Mouse (Mus musculus) activated CD4-positive, CD25-positive, alpha-beta regulatory T cell, adult 4 months (primary cell): ENCODE data around the gene Olfr118. TPM values are rescaled to one million over a fixed set of nuclear protein-coding genes. Genes with fewer than 3 reads are reported as not detected.
"Not testable (repeated sequence)": the region's sequence is repeated elsewhere in the genome, so short reads cannot be mapped to it uniquely, and the experiment has no call there.

ENCODE experiments used
- ATAC-seq: one replicate; pipeline ENCODE4 v1.8.0; 2017
- polyA plus RNA-seq, 2 experiments: library from polyadenylated mRNA; unstranded; fragments of 100-300 nt; shearing (Covaris generic); gene quantifications; one replicate each; pipeline ENCODE4 v1.2.1; 2017

Olfr118 gene
- polyA plus RNA-seq: under 1 TPM; 0.27 to 0.49 TPM

- ATAC-seq: no peak
Observed at GRCm38 (mm10) chr17:37666688-37667087, at the start of gene Olfr118. Gene Olfr118, plus strand, starts transcription at chr17:37666988.

DNA sequence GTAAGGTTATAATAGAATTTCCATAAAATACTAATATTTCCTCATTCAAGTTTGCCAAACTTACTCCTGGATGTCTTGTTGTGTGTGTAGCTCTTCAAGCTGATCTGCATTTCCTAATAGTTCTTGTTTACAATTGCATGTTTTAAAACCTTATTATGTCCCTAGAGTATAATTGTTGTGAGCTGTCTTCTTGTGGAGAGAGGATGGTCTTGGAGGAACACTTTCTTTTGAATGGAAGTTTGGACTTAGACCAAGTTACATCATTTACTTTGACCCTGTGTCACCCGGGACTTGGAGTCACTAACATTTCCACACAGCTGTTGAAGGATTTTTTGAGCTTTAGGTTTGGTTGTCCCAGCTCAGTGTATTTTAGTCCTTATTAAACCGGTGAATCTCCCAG, 39.8 kb upstream of the Olfr118 start, which contains the start of the genes Olfr115 and Olfr116:
Gene Olfr115, minus strand, starts transcription at position 101 of the 400 bp plus-strand sequence.
Gene Olfr116, minus strand, starts transcription at position 191 of the 400 bp plus-strand sequence.
- ATAC-seq: no peak

GRCm38 (mm10) chr17:37663682-37664081, 3.1 kb upstream of the Olfr118 start, which contains the start of gene Olfr117:
Gene Olfr117, minus strand, starts transcription at chr17:37663782.
- no peak for ATAC-seq

GRCm38 (mm10) chr17:37696264-37696663, 29.5 kb downstream of the Olfr118 start, which contains the start of gene Olfr119:
Gene Olfr119, plus strand, starts transcription at chr17:37696564.
- not testable (repeated sequence) for ATAC-seq

DNA sequence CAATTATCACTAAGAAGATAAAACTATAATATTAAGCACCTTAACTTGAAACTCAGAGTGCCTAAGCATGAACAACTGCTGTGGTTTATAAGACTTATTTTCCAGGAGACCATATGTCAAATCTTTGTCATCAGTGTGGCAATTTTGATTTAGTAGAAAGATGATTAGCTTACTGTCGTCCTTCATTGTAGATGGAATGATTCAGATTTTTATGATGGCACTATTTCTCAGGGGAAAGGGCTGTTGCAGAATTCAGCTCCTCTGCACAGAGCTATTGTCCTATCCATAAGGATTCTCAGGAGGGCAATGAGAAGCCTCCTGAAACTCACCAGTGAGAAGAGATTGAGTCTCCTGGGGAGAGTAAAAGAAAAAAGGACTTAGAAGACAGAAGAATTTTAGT, 54.7 kb downstream of the Olfr118 start, which contains the start of gene Olfr120:
Gene Olfr120, plus strand, starts transcription at position 301 of the 400 bp plus-strand sequence.
- no peak for ATAC-seq

Other genes starting within 250 kb of the Olfr118 start
- not detected for gene Olfr108, start 221.5 kb upstream of the Olfr118 start, polyA plus RNA-seq
- not detected for gene Olfr109, start 208.1 kb upstream of the Olfr118 start, polyA plus RNA-seq
- not detected for gene H2-M2, start 183.4 kb upstream of the Olfr118 start, polyA plus RNA-seq
- gene Olfr110, start 174.5 kb upstream of the Olfr118 start, polyA plus RNA-seq: not detected
- not detected for gene Olfr111, start 159.0 kb upstream of the Olfr118 start, polyA plus RNA-seq
- gene Olfr112, start 97.5 kb upstream of the Olfr118 start, polyA plus RNA-seq: not detected
- gene Olfr113, start 89.3 kb upstream of the Olfr118 start, polyA plus RNA-seq: not detected
- not detected for gene Olfr114, start 74.2 kb upstream of the Olfr118 start, polyA plus RNA-seq
- under 1 TPM in 1 of 2 experiments, not detected in 1; 0.37 TPM for gene Olfr115, start 39.9 kb upstream of the Olfr118 start, polyA plus RNA-seq
- gene Olfr116, start 39.8 kb upstream of the Olfr118 start, polyA plus RNA-seq: not detected
- not detected for gene Olfr117, start 3.2 kb upstream of the Olfr118 start, polyA plus RNA-seq
- gene Olfr119, start 29.6 kb downstream of the Olfr118 start, polyA plus RNA-seq: not detected
- not detected for gene Olfr120, start 54.8 kb downstream of the Olfr118 start, polyA plus RNA-seq
- not detected for gene Olfr121, start 81.9 kb downstream of the Olfr118 start, polyA plus RNA-seq
- gene Olfr122, start 101.6 kb downstream of the Olfr118 start, polyA plus RNA-seq: not detected
- not detected for gene Olfr123, start 126.5 kb downstream of the Olfr118 start, polyA plus RNA-seq
- gene Olfr124, start 132.9 kb downstream of the Olfr118 start, polyA plus RNA-seq: not detected
- not detected for gene Olfr125, start 166.0 kb downstream of the Olfr118 start, polyA plus RNA-seq
- not detected for gene Olfr126, start 180.5 kb downstream of the Olfr118 start, polyA plus RNA-seq
- gene Olfr127, start 233.4 kb downstream of the Olfr118 start, polyA plus RNA-seq: not detected